Mouse (Mus musculus) heart, adult 11 months (tissue): ENCODE measurements at regions not wholly inside any gene's neighbourhood (a gene's known extent, or its start where the extent isn't known, plus 50 kb on each side); places are given as distances from the start of the nearest gene placed in this dataset.
A peak's percentile ranks its signal among the peaks of the same experiment; 100 is the strongest.

Source experiments
- DNase-seq: peaks from one replicate; pipeline ENCODE4 v3.0.0; 2022

- DNase-seq, result peak; percentile 97
Observed at GRCm38 (mm10) chr1:35875210-35875811, 192.9 kb upstream of the Hs6st1 start.

GRCm38 (mm10) chr1:35878426-35878825 lies 189.8 kb upstream of the Hs6st1 start:
- DNase-seq, result peak; percentile 96

- peak; percentile 98 for DNase-seq
Observed at GRCm38 (mm10) chr1:35879388-35880093, 188.7 kb upstream of the Hs6st1 start.

GRCm38 (mm10) chr1:35880562-35881265 lies 187.5 kb upstream of the Hs6st1 start:
- DNase-seq, result peak; percentile 85

- no peak for DNase-seq
Observed at GRCm38 (mm10) chr1:35881521-35881920, 186.7 kb upstream of the Hs6st1 start.

- no peak for DNase-seq
Observed at GRCm38 (mm10) chr1:35882101-35882500, 186.1 kb upstream of the Hs6st1 start.

GRCm38 (mm10) chr1:35889731-35890499 lies 178.3 kb upstream of the Hs6st1 start:
- peak; percentile 83 for DNase-seq

GRCm38 (mm10) chr1:35890500-35890900 lies 177.7 kb upstream of the Hs6st1 start:
- peak; percentile 87 for DNase-seq

GRCm38 (mm10) chr1:35899536-35899935 lies 168.7 kb upstream of the Hs6st1 start:
- peak; percentile 71 for DNase-seq

GRCm38 (mm10) chr1:35904001-35904547 lies 164.1 kb upstream of the Hs6st1 start:
- peak; percentile 59 for DNase-seq

GRCm38 (mm10) chr1:35913551-35913950 lies 154.6 kb upstream of the Hs6st1 start:
- DNase-seq, result peak; percentile 71

GRCm38 (mm10) chr1:35914175-35914574 lies 154.0 kb upstream of the Hs6st1 start:
- DNase-seq, result peak; percentile 75

GRCm38 (mm10) chr1:35915526-35915925 lies 152.7 kb upstream of the Hs6st1 start:
- DNase-seq, result peak; percentile 52

GRCm38 (mm10) chr1:35919840-35920734 lies 148.1 kb upstream of the Hs6st1 start:
- DNase-seq, result peak; percentile 41

- peak; percentile 54 for DNase-seq
Observed at GRCm38 (mm10) chr1:35924796-35925195, 143.4 kb upstream of the Hs6st1 start.

GRCm38 (mm10) chr1:35925301-35925700 lies 142.9 kb upstream of the Hs6st1 start:
- peak; percentile 73 for DNase-seq

GRCm38 (mm10) chr1:35926191-35927048 lies 141.8 kb upstream of the Hs6st1 start:
- peak; percentile 92 for DNase-seq

GRCm38 (mm10) chr1:35927049-35927415 lies 141.2 kb upstream of the Hs6st1 start:
- DNase-seq, result peak; percentile 86

- DNase-seq, result peak; percentile 76
Observed at GRCm38 (mm10) chr1:35930351-35930750, 137.8 kb upstream of the Hs6st1 start.

GRCm38 (mm10) chr1:35931056-35931455 lies 137.1 kb upstream of the Hs6st1 start:
- DNase-seq, result peak; percentile 73

GRCm38 (mm10) chr1:35933511-35933910 lies 134.7 kb upstream of the Hs6st1 start:
- peak; percentile 95 for DNase-seq
